Mouse (Mus musculus): Measurements from ENCODE around the gene Vmn1r205.
"Not testable (repeated sequence)": the region's sequence is repeated elsewhere in the genome, so short reads cannot be mapped to it uniquely, and the experiment has no call there.

Vmn1r205 gene

GRCm38 (mm10) chr13:22592900-22593299, at the start of gene Vmn1r205:
TSS of gene Vmn1r205 (minus strand) at chr13:22593000.
- DNase-seq: no peak

- DNase-seq: not testable (repeated sequence)
Measured at GRCm38 (mm10) chr13:22624151-22624550, 31.4 kb upstream of the Vmn1r205 start, which contains the start of gene Vmn1r206. TSS of gene Vmn1r206 (minus strand) at chr13:22624251.

DNA sequence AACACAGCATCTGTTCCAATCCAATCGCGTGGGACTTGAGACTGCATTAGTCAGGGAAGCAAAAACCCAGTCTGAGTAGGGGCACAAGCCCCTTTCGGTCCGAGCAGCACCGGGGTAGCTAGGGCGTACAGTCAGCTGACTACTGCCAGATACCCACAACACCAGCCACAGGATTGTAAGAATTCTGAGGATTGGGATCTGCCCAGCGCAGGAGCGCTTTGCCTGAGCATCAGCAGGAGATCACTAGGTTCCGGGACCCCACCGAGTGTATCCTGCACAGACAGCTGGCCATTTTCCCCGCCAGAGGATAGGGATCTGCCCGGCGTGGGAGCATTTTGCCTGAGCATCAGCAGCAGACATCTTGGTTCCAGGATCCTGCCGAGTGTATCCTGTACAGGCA, 9.5 kb downstream of the Vmn1r205 start:
- not testable (repeated sequence) for DNase-seq

DNA sequence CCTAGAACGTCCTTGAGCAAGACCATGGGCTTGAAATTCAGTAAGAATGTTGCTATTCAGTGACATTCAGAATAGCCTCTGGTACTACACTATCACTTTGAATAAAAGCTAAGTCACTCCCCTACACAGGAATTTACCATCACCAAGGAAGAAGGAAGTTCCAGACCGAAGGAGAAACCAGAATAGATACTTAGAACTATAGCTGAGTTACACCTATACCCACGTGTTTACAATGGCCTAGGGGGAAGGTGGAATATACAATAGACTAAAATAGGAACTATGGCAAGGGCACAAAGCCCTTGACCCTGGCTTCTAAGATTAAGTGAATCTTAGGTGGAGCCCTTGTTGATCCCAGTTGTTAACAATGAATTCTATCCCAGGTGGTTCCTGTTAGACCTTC, 17.9 kb downstream of the Vmn1r205 start:
- DNase-seq: not testable (repeated sequence)

DNA sequence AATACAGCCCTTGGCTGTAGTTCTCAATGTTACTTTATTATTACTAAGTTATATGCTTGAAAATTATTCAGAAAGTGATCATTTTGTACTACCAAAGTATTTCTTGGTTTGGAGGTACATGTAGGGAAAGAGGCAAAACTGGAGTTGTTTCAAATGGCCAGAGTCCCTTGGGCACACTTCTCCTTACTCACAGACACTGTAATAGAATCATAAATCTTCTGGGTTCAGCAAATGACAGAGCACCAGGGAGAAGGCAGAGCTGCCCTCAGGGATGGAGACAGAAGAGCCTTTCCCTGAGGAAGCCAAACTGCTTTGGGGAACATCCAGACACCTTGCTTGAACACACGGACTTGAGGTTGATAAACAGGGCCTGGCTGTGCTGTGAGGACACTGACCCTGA, 39.9 kb downstream of the Vmn1r205 start, which contains the start of gene Vmn1r204:
Gene Vmn1r204 (plus strand): TSS at position 301 of the 400 bp plus-strand sequence.
- not testable (repeated sequence) for DNase-seq
